Comparison of ENCODE assay signal across 8 mouse cellular contexts in genomic region chr7:6285842-6286705, GRCm38 (mm10). TPM values are rescaled to one million over a fixed set of nuclear protein-coding genes. Genes with fewer than 3 reads are reported as not detected.
DNase-seq lines count a peak whose midpoint lies in the region; ATAC-seq and TF ChIP-seq lines count a peak whose summit lies in the region.

Gene Zfp667 (plus strand): TSS chr7:6286579.

- 4% methylated on average over 49 of the region's 50 CpGs for WGBS in forebrain, embryonic 14.5 days
- WGBS in lung, adult 2 months = 2% methylated on average over 49 of the region's 50 CpGs

- peak; percentile 72 for TF ChIP-seq POLR2A in ES-Bruce4 (IDR thresholded peaks at IDR 0.05; ENCODE audit: insufficient read depth, low read length)
- TF ChIP-seq POLR2A in lung, adult 2 months (IDR thresholded peaks at IDR 0.05; ENCODE audit: borderline replicate concordance, extremely low read depth, low read depth, low read length) = peak; percentile 66; the same call in 1 of the 2 replicates

- peak within 1 kb of the TSS; percentile 85 for H3K4me3 ChIP-seq in ES-Bruce4 (ENCODE audit: low read depth, low read length)
- peak within 1 kb of the TSS; percentile 45 for H3K4me3 ChIP-seq in forebrain, embryonic 14.5 days (ENCODE audit: low read depth, low read length)
- peak within 1 kb of the TSS; percentile 85 for H3K4me3 ChIP-seq in lung, adult 2 months (replicated peaks; ENCODE audit: extremely low read depth, low read depth, low read length)

- H3K27me3 ChIP-seq in ES-Bruce4 (ENCODE audit: control insufficient read depth, insufficient read depth, low read length, poor library complexity, severe bottlenecking) = no peaks in the 10 kb centered on the region
- no peaks in the 10 kb centered on the region for H3K27me3 ChIP-seq in forebrain, embryonic 14.5 days (replicated peaks; ENCODE audit: control insufficient read depth, insufficient read depth, low read length)

- no peak for TF ChIP-seq CTCF in ES-Bruce4 (IDR thresholded peaks at IDR 0.05; ENCODE audit: low read depth, low read length)
- TF ChIP-seq CTCF in lung, adult 2 months (IDR thresholded peaks at IDR 0.05; ENCODE audit: insufficient read depth, low read length) = no peak

- intact Hi-C loops in heart, postnatal 25 days (cut with DNase I) = loop anchor here (2.0 to 10.0 kb wide), 7 partner anchors 47 to 1009 kb away; partner anchors contain the start of genes Gm20715, Zfp28 and Zfp954

- TF ChIP-seq EP300 in ES-Bruce4 (IDR thresholded peaks at IDR 0.05; ENCODE audit: insufficient read depth, low read depth, low read length) = no peak

- H3K4me1 ChIP-seq in ES-Bruce4 (ENCODE audit: control insufficient read depth, insufficient read depth, low read length) = no peaks in the 10 kb centered on the region
- H3K4me1 ChIP-seq in forebrain, embryonic 14.5 days (ENCODE audit: control insufficient read depth, insufficient read depth, low read length) = peaks cover 3% of the 10 kb centered on the region; the same call in 1 of the 2 replicates
- H3K4me1 ChIP-seq in lung, adult 2 months (ENCODE audit: control insufficient read depth, insufficient read depth, low read length) = no peaks in the 10 kb centered on the region

- no peaks in the 10 kb centered on the region; the same call in 1 of the 2 replicates for H3K36me3 ChIP-seq in ES-Bruce4 (ENCODE audit: control insufficient read depth, insufficient read depth, low read length, poor library complexity, severe bottlenecking)
- peaks cover 11% of the 10 kb centered on the region for H3K36me3 ChIP-seq in forebrain, embryonic 14.5 days (ENCODE audit: control insufficient read depth, insufficient read depth, low read length)

- H3K4me2 ChIP-seq in forebrain, embryonic 14.5 days (ENCODE audit: low read length) = peak within 1 kb of the TSS; percentile 76

- peak; percentile 98 for DNase-seq in forebrain, embryonic 14.5 days (ENCODE audit: low spot score)
- DNase-seq in heart, postnatal 25 days (ENCODE audit: low spot score) = peak; percentile 96
- DNase-seq in layer of hippocampus, adult 18-20 months (ENCODE audit: low spot score in 2 of 2) = peak; percentile 97 to 99
- peak; percentile 95 for DNase-seq in lung, adult 2 months
- peak; percentile 98 for DNase-seq in thymus, adult 18-20 months

- peak within 1 kb of the TSS; percentile 54 for H3K9ac ChIP-seq in ES-Bruce4 (ENCODE audit: low read depth, poor library complexity, severe bottlenecking)
- peak within 1 kb of the TSS; percentile 55 for H3K9ac ChIP-seq in forebrain, embryonic 14.5 days (ENCODE audit: low read length)

- no peaks in the 10 kb centered on the region for H3K9me3 ChIP-seq in ES-Bruce4 (replicated peaks; ENCODE audit: control insufficient read depth, insufficient read depth, low read length, poor library complexity, severe bottlenecking)
- no peaks in the 10 kb centered on the region for H3K9me3 ChIP-seq in forebrain, embryonic 14.5 days (replicated peaks; ENCODE audit: control insufficient read depth, low read length)

- peak within 1 kb of the TSS; percentile 27 for H3K27ac ChIP-seq in ES-Bruce4 (ENCODE audit: insufficient read depth, low read length)
- peak within 1 kb of the TSS; percentile 55 for H3K27ac ChIP-seq in forebrain, embryonic 14.5 days (ENCODE audit: low read depth, low read length)

- peak; percentile 67 for ATAC-seq in cerebellum, adult (ENCODE audit: insufficient number of reproducible peaks, low FRiP score, low TSS enrichment)
- ATAC-seq in forebrain, embryonic 14.5 days = peak; percentile 77
- peak; percentile 70 for ATAC-seq in neutrophil, adult 5-6 weeks (ENCODE audit: extremely low read depth, insufficient number of reproducible peaks, low FRiP score, poor library complexity, severe bottlenecking)

RNA-seq across cellular contexts. Expression of gene Zfp667, which starts in this region (rescaled TPM):
- 12.7 and 12.8 TPM in 2 replicates for polyA plus RNA-seq in ES-Bruce4 (2011; ENCODE audit: insufficient read depth, insufficient read length, low read depth, missing spikeins)
- 11.7 and 13.5 TPM in 2 replicates for polyA plus RNA-seq in forebrain, embryonic 14.5 days (2014; fragmentation: Nextera tagmentation; extraction: Ambion mirVana)
- 1 to 10 TPM; 2.8 to 3.5 TPM for total RNA-seq in heart, postnatal 25 days (2021)
- total RNA-seq in layer of hippocampus, adult 18-20 months (2021) = 10 to 100 TPM; 17.0 to 19.5 TPM
- polyA plus RNA-seq in lung, adult 2 months (2012; rRNA removed) = 0.45 and 1.1 TPM in 2 replicates
- 5.5 and 5.8 TPM in 2 replicates for total RNA-seq in neutrophil, adult 5-6 weeks (2017)

Comparison
In these comparisons a context has a peak if more than half of its experiments do, and no peak if none do; other contexts are left out.
1. Peak in every context shown above with its lines: DNase-seq, ATAC-seq, H3K4me3 ChIP-seq and H3K27ac ChIP-seq.